Mouse (Mus musculus) heart, adult 2 months (tissue): Measurements from ENCODE around the gene Olfr656.

Experiments used
- CTCF ChIP-seq: fragments of 200-600 bp; IDR thresholded peaks from 2 replicates; pipeline ENCODE4 v1.8.1; 2022; ENCODE audit warnings: antibody characterized with exemption, mild to moderate bottlenecking, moderate library complexity
- EP300 ChIP-seq: fragments of 200-500 bp; IDR thresholded peaks from 2 replicates; pipeline ENCODE4 v1.6.1; 2011; ENCODE audit warnings: low read depth, low read length, control low read depth; ENCODE audit not compliant: insufficient read depth
- POLR2A ChIP-seq: fragments of 200-500 bp; IDR thresholded peaks from 2 replicates; pipeline ENCODE4 v1.6.1; 2011; ENCODE audit warnings: mild to moderate bottlenecking, low read depth, low read length, control low read depth; ENCODE audit not compliant: insufficient read depth

DNA sequence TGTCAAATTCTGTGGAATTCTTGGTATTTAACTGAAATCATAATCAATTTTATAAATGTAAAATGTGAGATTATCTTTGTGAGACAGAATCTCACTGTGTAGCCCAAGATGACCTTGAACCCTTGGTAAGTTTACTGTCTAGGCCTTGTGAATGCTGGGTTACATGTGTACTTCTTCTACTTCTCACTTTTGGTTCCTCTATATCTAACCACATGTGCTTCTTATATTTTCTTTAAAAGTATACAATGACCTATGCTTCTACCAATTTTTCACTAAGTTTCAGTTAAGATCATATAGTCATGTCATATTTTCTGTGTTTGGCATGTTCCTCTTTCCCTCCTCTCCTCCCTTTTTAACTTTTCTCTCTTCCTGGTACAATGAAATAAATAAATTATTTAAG lies 9.0 kb upstream of the Olfr656 start:
- TF ChIP-seq CTCF (no peak), POLR2A (no peak), EP300 (no peak)
